Mouse (Mus musculus): ENCODE results near the gene Wdr70. TPM values are rescaled to one million over a fixed set of nuclear protein-coding genes. Genes with fewer than 3 reads are reported as not detected.

Gene Wdr70
- total RNA-seq, 2 experiments from 2014 or later, result 22.3 to 22.7 TPM

GRCm38 (mm10) chr15:8037825-8038224, 61.2 kb downstream of the Wdr70 start:
- no peak for DNase-seq
- intact Hi-C loops (cut with DNase I), result no loop called here

GRCm38 (mm10) chr15:8031211-8031610, 67.8 kb downstream of the Wdr70 start:
- DNase-seq, result no peak

DNA sequence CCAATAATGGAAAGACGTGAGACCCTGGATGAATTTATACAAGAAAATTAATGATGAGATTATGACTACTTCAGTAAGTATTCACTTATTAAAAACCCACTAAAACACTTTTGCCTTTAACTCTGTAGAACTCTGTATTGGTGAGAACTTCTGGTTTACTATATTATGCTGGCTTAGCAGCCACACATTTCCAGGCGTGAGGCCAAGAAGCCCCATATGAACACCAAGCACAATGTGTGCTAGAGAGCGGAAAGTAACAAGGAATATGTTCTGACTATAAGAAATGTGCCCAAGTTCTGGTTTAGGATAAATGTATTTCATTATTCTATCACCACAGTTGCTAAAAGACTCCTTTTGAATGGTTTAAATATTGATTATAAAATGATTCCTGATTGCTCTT, 68.4 kb downstream of the Wdr70 start:
- DNase-seq, result no peak
- intact Hi-C loops (cut with DNase I), result no loop called here

More at GRCm38 (mm10) chr15:8031211-8031610, 67.8 kb downstream of the Wdr70 start:
- intact Hi-C loops (cut with DNase I), result no loop called here

GRCm38 (mm10) chr15:8027503-8027902, 71.5 kb downstream of the Wdr70 start:
- intact Hi-C loops (cut with DNase I), result loop anchor here (10.0 kb wide), 1 partner anchor 563 kb away; no protein-coding TSS in a partner anchor
- no peak for DNase-seq

GRCm38 (mm10) chr15:8011418-8011817, 87.6 kb downstream of the Wdr70 start:
- DNase-seq, result no peak

DNA sequence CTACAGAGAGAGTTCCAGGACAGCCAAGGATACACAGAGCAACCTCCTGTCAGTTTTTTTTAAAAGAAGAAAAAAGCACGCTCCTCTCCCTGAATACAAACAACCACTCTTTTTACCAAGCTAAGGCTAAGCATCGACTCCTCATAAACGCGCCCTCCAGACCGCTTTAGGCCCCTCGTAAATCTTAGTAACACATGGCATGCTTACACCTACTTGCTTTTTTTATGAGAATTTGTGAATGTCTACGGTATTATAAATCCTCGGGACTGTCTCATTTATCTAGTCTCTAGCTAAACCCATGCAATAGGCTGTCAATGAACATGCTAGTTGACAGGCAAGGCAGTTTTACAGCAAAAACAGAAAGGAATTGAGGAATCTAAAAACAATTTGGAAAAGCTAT, 91.6 kb downstream of the Wdr70 start:
- DNase-seq, result no peak
- intact Hi-C loops (cut with DNase I), result no loop called here

More at GRCm38 (mm10) chr15:8011418-8011817, 87.6 kb downstream of the Wdr70 start:
- intact Hi-C loops (cut with DNase I), result no loop called here

DNA sequence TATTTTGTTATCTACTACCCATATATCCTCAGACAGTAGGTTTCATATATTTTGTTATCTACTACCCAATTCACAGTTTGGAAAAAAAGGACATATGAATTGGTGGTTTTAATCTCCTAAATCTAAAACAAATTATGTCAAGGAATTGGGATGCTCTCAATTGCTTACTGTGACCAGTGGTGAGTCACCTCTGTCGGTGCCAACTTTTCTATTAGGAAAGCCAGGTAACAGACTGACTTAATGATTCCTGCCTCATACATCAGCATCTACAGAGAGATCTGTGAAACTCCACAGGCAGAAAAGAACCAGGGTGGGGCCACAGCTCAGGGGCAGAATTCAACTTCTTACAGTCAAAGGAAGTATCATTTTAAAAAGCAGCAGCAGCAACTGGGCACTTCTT, 93.0 kb downstream of the Wdr70 start:
- intact Hi-C loops (cut with DNase I), result no loop called here
- no peak for DNase-seq

DNA sequence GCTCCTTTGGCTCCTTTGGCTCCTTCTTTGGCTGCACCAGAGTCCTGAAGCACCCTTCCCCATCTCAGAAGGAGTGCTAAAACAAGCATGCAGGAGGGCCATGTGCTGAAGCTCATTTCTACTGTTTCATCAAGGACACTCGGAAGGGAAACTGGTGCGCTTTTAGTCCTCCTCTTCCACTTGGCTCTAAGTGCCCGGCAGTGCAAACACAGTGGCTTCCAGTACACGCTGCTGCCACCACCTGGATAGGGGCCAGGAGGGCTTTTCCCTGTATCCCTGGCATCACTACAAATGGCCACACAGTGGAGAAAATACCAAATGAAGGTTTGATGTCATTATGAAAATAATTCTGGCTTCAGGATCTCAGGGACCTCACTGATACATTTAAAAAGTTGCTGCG, 93.5 kb downstream of the Wdr70 start:
- peak; percentile 9 to 20 for DNase-seq

DNA sequence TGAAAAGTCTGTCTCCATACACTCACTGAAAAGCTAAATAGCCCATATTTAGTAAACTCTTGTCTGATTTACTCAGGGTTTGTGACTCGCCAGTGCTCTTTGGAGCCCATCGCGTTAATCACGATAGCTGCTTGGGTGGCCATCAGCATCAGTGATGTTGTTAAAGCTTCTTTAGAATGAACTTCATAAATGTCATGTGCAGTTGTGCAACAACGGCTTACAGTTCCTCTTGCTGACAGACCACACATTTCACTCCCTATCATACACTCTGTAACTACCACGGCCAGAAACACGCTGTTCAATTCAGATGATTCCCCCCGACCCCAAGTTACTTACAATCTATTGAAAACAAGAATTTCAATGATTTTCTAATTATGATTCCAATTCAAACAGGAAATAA, 95.2 kb downstream of the Wdr70 start:
- intact Hi-C loops (cut with DNase I), result no loop called here
- DNase-seq, result no peak

More for the DNA sequence above, 93.5 kb downstream of the Wdr70 start:
- intact Hi-C loops (cut with DNase I), result no loop called here

- peak; percentile 7 to 30 for DNase-seq
Measured at GRCm38 (mm10) chr15:7998843-7999546, 100.0 kb downstream of the Wdr70 start.

GRCm38 (mm10) chr15:7998095-7998494, 100.9 kb downstream of the Wdr70 start:
- intact Hi-C loops (cut with DNase I), result no loop called here
- no peak for DNase-seq

More at GRCm38 (mm10) chr15:7998843-7999546, 100.0 kb downstream of the Wdr70 start:
- intact Hi-C loops (cut with DNase I), result no loop called here

- intact Hi-C loops (cut with DNase I), result no loop called here
- DNase-seq, result no peak
Measured at GRCm38 (mm10) chr15:7993721-7994120, 105.3 kb downstream of the Wdr70 start.

GRCm38 (mm10) chr15:7990101-7990500, 108.9 kb downstream of the Wdr70 start:
- intact Hi-C loops (cut with DNase I), result no loop called here
- DNase-seq, result no peak

GRCm38 (mm10) chr15:7987374-7987773, 111.6 kb downstream of the Wdr70 start:
- DNase-seq, result no peak
- intact Hi-C loops (cut with DNase I), result no loop called here

DNA sequence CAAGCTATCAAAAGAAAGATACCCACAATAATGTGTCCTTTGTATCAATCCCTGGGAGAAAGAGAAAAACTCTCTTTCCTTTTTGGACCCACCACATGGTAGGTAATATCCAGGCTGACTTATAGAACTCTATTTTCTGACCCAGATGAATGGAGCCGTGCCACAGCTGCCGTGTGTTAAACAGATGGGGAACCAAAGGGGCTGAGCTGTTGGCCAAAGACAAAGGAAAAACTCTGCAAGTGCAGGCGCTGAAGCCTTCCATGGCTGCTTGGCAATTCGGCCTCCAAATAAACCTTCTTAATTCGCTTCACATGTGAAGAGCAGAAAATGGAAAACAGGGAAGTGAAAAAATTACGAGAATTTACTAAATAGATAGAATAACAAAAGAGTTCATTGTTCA, 112.7 kb downstream of the Wdr70 start:
- intact Hi-C loops (cut with DNase I), result no loop called here
- no peak for DNase-seq

GRCm38 (mm10) chr15:7978640-7979039, 120.4 kb downstream of the Wdr70 start:
- intact Hi-C loops (cut with DNase I), result no loop called here

DNA sequence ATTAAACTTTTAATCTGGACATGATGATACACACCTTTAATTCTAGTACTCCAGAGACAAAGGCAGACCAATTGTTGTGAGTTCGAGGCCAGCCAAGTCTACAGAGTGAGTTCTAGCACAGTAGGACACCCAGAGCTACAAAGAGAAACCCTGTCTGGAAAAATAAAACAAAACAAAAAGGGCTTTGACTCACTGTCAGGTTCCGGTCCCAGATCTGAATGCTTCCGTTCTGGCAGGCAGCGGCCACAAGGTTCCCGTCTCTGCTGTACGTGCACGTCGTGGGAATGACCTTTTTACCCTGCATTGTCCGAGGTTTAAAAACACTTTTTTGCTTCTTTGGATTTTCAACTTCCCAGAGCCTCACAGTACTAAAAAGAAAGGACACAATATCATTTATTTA, 122.2 kb downstream of the Wdr70 start:
- intact Hi-C loops (cut with DNase I), result no loop called here
- peak; percentile 24 to 31 for DNase-seq

More at GRCm38 (mm10) chr15:7978640-7979039, 120.4 kb downstream of the Wdr70 start:
- no peak for DNase-seq

- no peak for DNase-seq
- intact Hi-C loops (cut with DNase I), result no loop called here
Measured at GRCm38 (mm10) chr15:7974368-7974767, 124.6 kb downstream of the Wdr70 start.

GRCm38 (mm10) chr15:7972528-7972927, 126.5 kb downstream of the Wdr70 start:
- intact Hi-C loops (cut with DNase I), result no loop called here
- no peak for DNase-seq

- DNase-seq, result peak; percentile 4 to 10
- intact Hi-C loops (cut with DNase I), result no loop called here
Measured at GRCm38 (mm10) chr15:7962786-7963185, 136.2 kb downstream of the Wdr70 start.

- no peak for DNase-seq
- intact Hi-C loops (cut with DNase I), result no loop called here
Measured at GRCm38 (mm10) chr15:7961489-7961888, 137.5 kb downstream of the Wdr70 start.

GRCm38 (mm10) chr15:7956899-7957298, 142.1 kb downstream of the Wdr70 start:
- no peak for DNase-seq
- intact Hi-C loops (cut with DNase I), result no loop called here

GRCm38 (mm10) chr15:7950561-7950960, 148.4 kb downstream of the Wdr70 start:
- intact Hi-C loops (cut with DNase I), result no loop called here
- no peak for DNase-seq
